Mouse (Mus musculus): Measurements from ENCODE around the gene Nsun3. TPM values are rescaled to one million over a fixed set of nuclear protein-coding genes. Genes with fewer than 3 reads are reported as not detected.
"Not testable (repeated sequence)": the region's sequence is repeated elsewhere in the genome, so short reads cannot be mapped to it uniquely, and the experiment has no call there.

Gene Nsun3
- total RNA-seq, 2 experiments from 2014 or later: 7.9 to 8.2 TPM

DNA sequence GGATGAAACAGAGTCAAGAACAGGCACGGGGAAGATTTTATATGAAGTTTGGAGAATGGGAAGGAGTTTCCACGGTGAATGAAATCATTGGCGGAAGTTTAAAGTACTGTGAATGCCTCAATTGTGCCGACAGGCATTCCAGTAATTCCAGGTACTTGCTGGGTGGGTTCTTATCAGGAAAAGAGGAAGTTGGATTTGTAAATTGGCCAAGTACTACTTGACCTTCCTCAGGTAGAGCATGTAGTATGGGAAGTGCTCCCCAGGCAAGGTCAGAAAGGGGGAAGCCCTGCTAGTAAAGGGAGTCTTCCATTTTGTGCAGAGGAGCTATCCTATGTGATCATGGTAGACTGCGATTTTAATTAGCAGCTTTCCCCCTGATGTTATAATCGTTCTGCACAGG, 31.3 kb downstream of the Nsun3 start:
- no peak for ATAC-seq (replicated peaks; ENCODE audit: low FRiP score, poor library complexity, severe bottlenecking)

DNA sequence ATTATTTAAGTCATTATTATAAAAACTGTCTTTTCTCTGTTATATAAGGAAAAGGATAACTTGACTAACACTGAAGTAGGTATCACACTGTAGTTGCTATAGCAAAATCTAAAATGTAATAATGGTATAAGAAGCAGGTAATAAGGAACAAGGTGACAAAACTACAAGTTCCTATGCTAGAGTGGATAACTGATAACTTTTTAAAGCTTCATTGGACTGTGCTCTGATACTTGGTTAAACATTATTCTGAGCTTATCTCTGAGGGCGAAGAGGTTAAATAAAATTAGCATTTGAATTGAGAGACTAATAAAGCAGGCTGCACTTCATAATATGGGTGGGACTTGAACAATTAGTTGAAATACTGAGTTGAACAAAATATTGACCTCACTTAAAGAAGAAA, 33.0 kb downstream of the Nsun3 start:
- ATAC-seq (replicated peaks; ENCODE audit: low FRiP score, poor library complexity, severe bottlenecking): no peak

GRCm38 (mm10) chr16:62753079-62753478, 33.5 kb downstream of the Nsun3 start:
- ATAC-seq (replicated peaks; ENCODE audit: low FRiP score, poor library complexity, severe bottlenecking): no peak

- no peak for ATAC-seq (replicated peaks; ENCODE audit: low FRiP score, poor library complexity, severe bottlenecking)
These were observed 40.7 kb downstream of the Nsun3 start for GRCm38 (mm10) chr16:62745875-62746274.

GRCm38 (mm10) chr16:62734359-62734758, 52.3 kb downstream of the Nsun3 start:
- no peak for ATAC-seq (replicated peaks; ENCODE audit: low FRiP score, poor library complexity, severe bottlenecking)

DNA sequence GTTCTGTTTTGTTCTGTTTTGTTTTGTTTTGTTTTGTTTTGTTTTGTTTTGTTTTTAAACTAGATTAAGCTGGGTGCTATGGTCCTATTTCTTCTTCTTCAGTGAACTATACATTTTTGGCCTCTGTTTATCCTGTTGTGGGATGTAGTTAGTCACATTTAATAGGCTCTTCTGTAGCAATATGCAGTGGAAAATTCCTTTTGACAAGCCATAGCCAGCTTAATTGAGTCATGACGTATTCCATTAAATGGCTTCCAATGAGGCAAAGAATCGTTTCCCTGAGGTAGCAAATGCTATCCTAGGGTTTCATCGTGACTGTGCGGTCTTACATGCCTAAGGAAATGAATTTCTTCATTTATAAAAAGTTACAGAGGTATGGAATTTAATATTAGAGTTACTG, 56.3 kb downstream of the Nsun3 start:
- no peak for ATAC-seq (replicated peaks; ENCODE audit: low FRiP score, poor library complexity, severe bottlenecking)

DNA sequence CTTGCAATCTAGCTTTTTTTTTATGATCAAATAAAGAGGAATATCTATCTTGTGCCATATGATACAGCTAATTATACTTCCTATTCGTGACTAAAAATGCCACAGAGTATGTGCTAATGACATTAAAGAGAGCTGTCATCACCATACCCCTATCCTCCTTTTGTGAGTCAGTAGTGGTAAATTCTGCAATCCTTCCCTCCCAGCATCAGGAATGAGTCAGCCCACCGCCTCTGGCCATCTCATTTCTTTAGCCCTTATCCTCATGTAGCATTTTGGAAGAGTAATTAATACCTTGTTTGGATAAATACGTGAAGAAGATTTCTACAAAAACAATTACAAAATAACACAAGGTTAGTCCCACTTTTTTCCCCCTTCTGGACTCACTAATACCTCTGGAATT, 56.8 kb downstream of the Nsun3 start:
- ATAC-seq (replicated peaks; ENCODE audit: low FRiP score, poor library complexity, severe bottlenecking): no peak

DNA sequence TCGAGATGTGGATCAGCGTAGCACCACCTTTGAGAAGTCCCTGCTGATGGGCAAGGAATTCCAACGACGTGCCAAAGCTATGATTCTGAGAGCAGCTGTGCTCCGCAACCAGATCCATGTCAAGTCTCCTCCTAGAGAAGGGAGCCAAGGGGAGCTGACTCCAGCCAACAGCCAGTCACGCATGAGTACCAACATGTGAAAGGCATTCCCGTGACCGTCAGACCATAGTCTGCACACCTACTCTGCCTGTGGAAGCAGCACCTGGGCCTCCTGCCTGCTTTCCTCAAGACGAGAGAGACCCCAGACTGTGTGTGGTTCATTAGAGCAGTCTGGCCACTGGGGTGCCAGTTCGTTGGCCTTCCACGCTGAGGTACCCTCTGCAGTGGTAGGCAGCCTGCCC, 68.4 kb downstream of the Nsun3 start:
- ATAC-seq (replicated peaks; ENCODE audit: low FRiP score, poor library complexity, severe bottlenecking): not testable (repeated sequence)

DNA sequence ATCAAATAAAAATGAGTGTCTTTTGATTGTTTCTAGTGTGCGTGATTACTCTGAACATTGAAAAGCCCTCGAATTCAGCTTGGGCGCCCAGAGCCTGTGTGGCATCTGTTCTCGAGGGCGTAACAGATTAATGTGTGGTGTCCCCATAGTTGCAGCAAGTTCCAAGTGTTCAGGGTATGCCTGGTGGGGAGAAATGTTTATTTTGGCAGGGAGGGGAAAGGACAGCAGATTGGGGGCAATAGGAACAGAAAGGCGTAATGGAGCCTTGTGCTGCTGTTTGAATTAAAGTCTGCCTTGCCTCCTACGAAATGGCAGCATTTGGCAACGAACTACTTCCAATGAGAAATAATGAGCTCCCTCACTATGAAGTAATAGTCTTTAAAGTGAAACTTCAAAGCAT, 96.2 kb downstream of the Nsun3 start:
- ATAC-seq (replicated peaks; ENCODE audit: low FRiP score, poor library complexity, severe bottlenecking): no peak

DNA sequence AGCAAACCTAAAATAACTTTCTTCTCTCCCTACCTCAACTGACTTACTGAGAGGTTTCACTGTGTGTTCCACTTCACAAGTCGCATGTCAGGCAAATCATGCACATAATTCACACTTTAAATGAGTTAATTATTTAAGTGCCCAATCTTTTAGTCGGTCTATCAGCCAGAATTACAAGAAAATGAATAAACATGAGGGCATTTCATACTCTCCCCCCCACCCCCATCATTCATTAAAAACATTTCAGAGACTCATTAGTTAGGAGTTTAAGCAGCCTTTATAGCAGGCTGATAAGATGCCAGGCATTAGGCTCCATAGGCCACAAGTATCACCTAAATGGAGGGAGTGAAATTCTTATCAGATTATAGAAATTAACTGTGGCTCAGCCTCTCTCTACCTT, 100.5 kb downstream of the Nsun3 start:
- no peak for ATAC-seq (replicated peaks; ENCODE audit: low FRiP score, poor library complexity, severe bottlenecking)

DNA sequence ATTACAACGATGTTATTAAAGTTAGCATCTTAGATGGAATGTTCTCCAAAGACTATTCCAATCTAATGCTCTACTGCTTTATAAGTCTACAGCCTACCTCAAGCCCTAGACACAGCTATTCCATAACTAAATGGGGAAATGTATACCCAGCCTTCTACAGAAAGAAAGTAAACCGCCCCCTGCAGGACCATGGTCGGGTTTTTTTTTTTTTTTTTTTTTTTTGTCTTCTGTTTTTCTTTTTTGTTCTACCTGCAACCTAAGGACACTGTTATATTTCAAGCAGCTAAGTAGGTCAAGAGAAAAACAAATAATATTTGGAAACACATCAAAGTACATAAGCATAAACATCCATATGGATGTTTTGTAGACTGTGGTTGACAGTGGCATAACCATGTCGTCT, 101.1 kb downstream of the Nsun3 start:
- ATAC-seq (replicated peaks; ENCODE audit: low FRiP score, poor library complexity, severe bottlenecking): no peak

Other genes with a start within 250 kb of the Nsun3 start
- gene Stx19, start 27.9 kb upstream of the Nsun3 start, total RNA-seq (2015; ENCODE audit: low replicate concordance): not detected in 2 replicates
- gene Stx19, start 27.9 kb upstream of the Nsun3 start, total RNA-seq (2017; ENCODE audit: low replicate concordance): not detected in 2 replicates
- 0.19 and 0.84 TPM in 2 replicates for gene Arl13b, start 60.2 kb upstream of the Nsun3 start, total RNA-seq (2015; ENCODE audit: low replicate concordance)
- 2.4 and 2.5 TPM in 2 replicates for gene Arl13b, start 60.2 kb upstream of the Nsun3 start, total RNA-seq (2017; ENCODE audit: low replicate concordance)
- gene Pros1, start 67.5 kb upstream of the Nsun3 start, total RNA-seq (2015; ENCODE audit: low replicate concordance): 1.3 and 2.5 TPM in 2 replicates
- gene Pros1, start 67.5 kb upstream of the Nsun3 start, total RNA-seq (2017; ENCODE audit: low replicate concordance): 4.5 and 4.7 TPM in 2 replicates

Data from erythroblast, adult 5-6 weeks (primary cell).